Mouse (Mus musculus) layer of hippocampus, adult 8-10 months (tissue): ENCODE data around the gene Bsn. TPM values are rescaled to one million over a fixed set of nuclear protein-coding genes. Genes with fewer than 3 reads are reported as not detected.
"Not testable (repeated sequence)": the region's sequence is repeated elsewhere in the genome, so short reads cannot be mapped to it uniquely, and the experiment has no call there.

Experiments
- DNase-seq, 2 experiments: peaks; one replicate each; pipeline ENCODE4 v3.0.0; 2022; ENCODE audit warnings: low spot score in 2 of 2
- total RNA-seq, 4 experiments: library from RNA; stranded (reverse); gene quantifications; 2 replicates each; pipeline ENCODE4 v1.2.4; 2022

The Bsn gene
- total RNA-seq, 4 experiments from 2014 or later: 192 to 224 (median 203) TPM

- DNase-seq: no peak
Measured at GRCm38 (mm10) chr9:108196920-108197677, 6.9 kb upstream of the Bsn start.

- not testable (repeated sequence) for DNase-seq
Measured at GRCm38 (mm10) chr9:108196222-108196621, 6.0 kb upstream of the Bsn start.

GRCm38 (mm10) chr9:108189488-108189786, 747 bp downstream of the Bsn start:
- DNase-seq: no peak

- no peak for DNase-seq
Measured at GRCm38 (mm10) chr9:108189023-108189422, 1.2 kb downstream of the Bsn start.

- DNase-seq: no peak
Measured at GRCm38 (mm10) chr9:108188511-108188910, 1.7 kb downstream of the Bsn start.

DNA sequence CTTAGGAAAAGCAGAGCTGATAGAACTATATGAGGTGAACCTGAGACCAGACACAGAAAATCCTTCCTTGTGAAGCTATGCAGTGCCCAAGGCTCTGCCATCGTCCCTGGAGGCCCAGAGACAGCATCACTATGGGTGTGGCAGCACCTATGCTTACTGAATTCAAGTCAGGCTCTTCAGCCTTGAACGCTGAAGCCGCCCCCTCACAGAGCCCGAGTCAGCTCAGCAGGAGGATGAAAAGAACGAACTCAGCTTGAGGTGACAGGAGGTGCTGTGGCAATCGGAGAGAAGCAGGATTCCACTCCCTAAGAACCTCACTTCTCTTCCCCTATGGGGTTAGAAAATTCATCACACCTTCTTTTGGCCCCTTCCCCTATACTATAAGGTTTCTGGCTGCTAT, 2.6 kb downstream of the Bsn start:
- no peak for DNase-seq

- DNase-seq: no peak
Measured at GRCm38 (mm10) chr9:108185786-108186185, 4.4 kb downstream of the Bsn start.

GRCm38 (mm10) chr9:108183531-108183994, 6.6 kb downstream of the Bsn start:
- no peak for DNase-seq

- no peak for DNase-seq
Measured at GRCm38 (mm10) chr9:108182806-108183506, 7.2 kb downstream of the Bsn start.

DNA sequence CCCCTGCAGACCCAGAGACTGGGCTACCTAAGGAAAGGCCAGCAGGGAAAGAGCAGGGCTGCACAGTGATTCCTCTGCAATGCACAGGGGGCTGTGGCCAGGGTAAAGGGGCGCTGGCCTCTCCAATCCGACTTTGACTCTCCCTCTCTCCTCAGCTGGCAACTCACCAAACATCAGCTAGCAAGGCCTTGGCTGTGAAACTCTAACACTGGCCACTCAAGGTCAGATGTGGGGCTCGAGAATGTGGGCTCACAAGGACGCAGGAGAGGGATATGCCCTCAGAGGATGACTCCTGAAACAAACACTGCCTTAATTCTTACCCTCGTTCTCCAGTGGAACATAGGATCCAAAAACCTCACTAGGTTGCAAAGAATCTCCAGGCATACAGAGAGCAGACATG, 11.8 kb downstream of the Bsn start:
- no peak for DNase-seq

GRCm38 (mm10) chr9:108175116-108175838, 14.9 kb downstream of the Bsn start:
- DNase-seq: no peak

GRCm38 (mm10) chr9:108172777-108173350, 17.3 kb downstream of the Bsn start:
- DNase-seq: no peak

DNA sequence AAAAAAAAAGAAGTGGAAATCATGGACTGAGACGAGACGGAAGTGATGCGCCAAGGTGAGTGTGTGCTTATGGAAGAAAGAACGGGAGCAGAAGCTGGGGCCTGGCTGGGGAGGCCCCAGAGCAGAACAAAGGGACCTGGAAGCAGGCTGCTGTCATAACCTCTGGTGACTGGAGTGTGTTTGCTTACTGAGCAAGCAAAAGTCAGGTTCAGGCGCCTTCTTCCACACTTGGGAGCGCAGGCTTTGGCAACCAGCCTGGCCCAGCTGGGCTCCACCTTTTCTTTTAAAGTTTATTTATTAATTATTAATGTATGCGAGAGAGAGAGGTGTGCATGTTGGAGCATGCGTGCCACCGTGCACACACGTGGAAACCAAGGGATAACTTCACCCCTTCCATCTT, 20.4 kb downstream of the Bsn start:
- DNase-seq: no peak

DNA sequence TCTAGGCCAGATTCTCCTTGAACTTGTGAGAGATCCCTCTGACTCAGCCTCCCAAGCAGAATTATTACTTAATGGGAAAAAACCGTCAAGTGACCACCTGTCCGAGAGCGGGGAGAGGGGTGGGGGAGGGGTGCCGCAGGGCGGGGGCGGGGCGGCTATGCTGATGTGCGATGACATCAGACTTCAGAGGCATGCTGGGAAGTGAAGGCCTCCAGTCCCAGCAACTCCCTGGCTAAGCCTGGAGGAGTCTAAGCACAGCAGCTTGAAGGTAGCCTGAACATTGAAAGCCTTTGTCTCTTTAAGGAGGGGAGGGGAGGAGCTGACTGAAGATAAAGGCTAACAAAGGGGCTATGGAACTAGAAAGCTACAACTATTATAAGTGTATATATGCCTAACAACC, 25.0 kb downstream of the Bsn start:
- DNase-seq: no peak

DNA sequence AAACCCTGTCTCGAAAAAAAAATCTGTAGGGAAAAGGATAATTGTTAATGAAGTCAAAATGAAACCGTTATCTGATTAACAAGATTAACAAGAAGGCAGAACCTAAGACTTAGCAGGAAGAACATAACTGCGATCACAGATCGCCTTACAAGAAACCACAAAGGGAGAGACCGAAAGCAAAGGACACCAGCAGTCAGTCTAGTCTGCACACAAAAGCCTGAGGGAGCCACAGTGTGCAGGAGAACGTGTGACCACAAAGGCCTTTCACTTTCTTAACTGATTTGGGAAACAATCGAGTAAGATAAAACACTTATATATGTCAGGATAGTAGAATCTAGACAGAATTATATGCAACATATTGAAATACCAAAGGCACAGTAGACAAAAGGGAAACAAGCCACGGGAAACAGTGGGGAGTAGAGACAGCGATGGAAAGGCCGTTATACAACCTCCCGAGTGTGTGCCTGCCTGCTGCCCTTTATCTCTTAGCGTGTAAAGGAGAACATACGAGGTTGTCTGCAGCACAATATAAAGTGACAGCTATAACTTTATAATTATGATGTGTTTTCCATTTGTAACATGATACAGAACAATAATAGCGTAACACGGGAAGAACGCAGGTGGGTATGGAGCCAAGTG, 26.4 kb downstream of the Bsn start:
- no peak for DNase-seq

DNA sequence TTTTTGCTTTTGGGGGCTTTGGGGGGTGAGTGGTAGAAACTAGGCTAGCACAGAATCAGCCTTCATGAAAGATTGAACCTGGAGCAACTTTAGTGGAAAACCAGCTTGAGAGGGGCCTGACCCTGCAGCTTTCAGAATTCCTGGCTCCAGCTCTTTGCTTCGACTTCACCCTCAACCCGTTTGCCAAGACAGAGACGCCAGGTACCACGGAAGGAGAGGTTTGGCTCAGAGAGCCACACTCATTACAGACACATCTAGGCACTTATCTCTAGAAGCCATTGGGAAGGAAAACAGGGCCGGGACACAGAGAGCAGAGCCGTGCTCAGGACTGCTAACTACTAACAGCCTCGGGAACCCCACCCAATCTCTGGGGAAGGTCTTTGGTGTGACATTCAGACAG, 32.3 kb downstream of the Bsn start:
- DNase-seq: no peak

DNA sequence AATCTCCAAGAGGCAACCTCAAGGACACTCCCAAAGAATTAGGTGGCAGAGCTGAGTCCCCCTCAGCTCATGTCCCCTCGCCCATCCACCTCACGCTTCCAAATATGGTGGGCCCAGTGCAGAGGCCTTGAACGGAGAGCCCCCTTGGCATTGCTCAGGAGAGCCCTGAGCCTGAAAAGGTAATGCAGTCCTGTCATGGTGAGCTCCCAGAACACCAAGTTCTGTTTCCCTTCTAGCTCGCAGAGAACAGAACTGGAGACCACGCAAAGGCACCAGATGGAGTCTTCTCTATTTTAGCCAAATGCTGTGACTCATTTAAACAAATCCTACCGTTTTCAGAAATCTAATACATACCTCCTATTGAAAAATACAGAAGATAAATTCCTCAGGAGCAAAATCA, 32.7 kb downstream of the Bsn start:
- peak; percentile 73 to 77 for DNase-seq

DNA sequence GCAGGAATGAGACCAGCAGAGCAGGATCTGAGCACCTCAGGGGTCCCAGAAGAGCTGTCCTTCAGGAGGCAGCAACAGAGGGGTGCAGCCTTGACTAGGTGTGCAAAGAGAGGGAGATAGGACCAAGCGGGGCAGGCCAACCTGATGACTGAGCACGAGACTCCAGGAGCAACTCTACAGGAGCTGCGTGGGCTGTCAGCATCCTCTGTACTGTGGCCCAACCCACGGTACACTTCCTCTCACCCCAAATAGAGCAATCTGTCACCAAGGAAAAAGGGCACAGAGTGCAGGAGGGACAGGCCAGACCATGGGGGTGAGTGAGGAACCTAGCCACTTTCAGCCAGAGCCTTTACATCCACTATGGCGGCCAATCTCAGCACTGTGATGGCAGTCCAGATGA, 33.4 kb downstream of the Bsn start:
- DNase-seq: no peak

GRCm38 (mm10) chr9:108154814-108155213, 35.4 kb downstream of the Bsn start:
- DNase-seq: no peak

DNA sequence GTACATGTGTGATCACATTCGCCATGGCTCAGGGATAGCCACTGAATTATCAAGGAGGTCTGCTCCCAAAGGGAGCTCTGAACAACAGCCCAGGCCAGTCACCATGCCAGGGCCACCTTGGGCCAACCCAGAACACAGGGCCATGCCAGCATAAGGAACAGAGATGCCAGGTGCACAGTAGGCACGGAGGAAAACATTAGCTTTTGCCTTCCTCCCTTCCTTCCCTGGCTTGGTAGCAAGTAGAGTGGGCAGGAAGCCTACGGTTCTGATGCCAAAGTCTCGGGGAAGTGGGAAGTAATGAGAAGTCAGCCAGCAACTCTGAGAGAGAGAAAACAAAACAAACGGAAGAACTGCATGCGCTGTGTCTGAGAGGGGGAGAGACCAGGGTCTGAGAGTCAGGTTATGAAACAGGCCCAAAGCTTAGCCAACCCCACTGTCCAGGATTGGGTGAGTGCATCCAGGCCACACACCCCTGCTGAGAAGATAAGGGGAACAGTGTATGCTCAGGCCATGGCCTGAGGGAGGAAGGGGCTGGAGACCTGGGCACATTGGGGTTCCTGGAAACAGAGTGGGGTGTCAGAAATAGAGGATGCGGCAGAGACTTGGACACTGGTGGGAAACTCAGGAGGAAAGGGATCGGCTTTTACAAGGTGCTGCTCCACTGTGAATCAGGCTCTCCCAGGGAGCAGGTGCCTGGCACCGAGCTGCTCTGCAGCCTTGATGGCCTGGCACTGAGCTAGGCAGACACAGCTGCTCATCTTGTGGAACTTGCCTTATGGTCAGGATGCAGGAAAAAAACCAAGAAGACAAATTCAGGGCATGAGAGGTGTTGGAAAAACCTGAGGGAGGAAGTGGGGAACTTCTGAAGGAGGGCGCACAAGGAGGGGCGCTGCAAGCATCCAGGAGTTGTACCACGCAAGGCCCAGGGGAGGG, 36.4 kb downstream of the Bsn start:
- DNase-seq: peak; percentile 57 to 62
